ENCODE assay signal across 16 mouse cellular contexts in the genomic region with DNA sequence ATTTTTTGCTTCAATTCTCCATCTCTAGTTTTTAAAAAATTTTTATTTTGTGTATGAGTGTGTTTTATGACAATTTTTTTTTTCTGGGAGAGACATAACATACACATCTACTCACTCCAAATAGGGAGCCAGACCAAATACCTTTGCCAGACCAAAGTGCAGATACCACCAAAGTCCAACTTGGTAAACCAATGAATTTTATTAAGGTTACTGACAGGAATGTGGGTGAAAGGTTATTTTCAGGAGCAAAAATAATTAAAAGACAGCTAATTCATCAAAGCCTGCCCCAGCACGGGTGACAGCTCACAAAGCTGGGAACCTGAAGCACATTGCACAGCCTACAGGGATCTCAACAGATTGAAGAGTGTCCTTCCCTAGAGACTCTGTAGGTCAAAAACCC.
"Had no signal": no experiment of that assay in that cellular context is flagged by ENCODE, and none has a peak within 500 bp of the region (broad histone marks: within the 10 kb centered on the region; RNA-seq: fewer than 3 reads in every experiment).

No protein-coding gene starts in this region.

- H3K4me2 ChIP-seq: lung, embryonic 15.5 days; midbrain, embryonic 11.5 days; midbrain, embryonic 13.5 days; midbrain, embryonic 15.5 days; neural tube, embryonic 12.5 days; stomach, embryonic 15.5 days had no signal

- H3K36me3 ChIP-seq: lung, embryonic 15.5 days; midbrain, embryonic 13.5 days; midbrain, embryonic 15.5 days; neural tube, embryonic 12.5 days; stomach, embryonic 15.5 days had no signal

- H3K4me1 ChIP-seq: midbrain, embryonic 13.5 days; midbrain, embryonic 15.5 days; stomach, embryonic 15.5 days had no signal

- H3K9ac ChIP-seq: lung, embryonic 15.5 days; midbrain, embryonic 13.5 days; midbrain, embryonic 15.5 days; neural tube, embryonic 12.5 days; stomach, embryonic 15.5 days had no signal

- H3K4me3 ChIP-seq: lung, embryonic 15.5 days; megakaryocyte, embryonic 14.5 days; midbrain, embryonic 13.5 days; midbrain, embryonic 15.5 days; neural tube, embryonic 12.5 days; stomach, embryonic 15.5 days had no signal

- H3K27me3 ChIP-seq: lung, embryonic 15.5 days; megakaryocyte, embryonic 14.5 days; midbrain, embryonic 15.5 days; neural tube, embryonic 12.5 days; stomach, embryonic 15.5 days had no signal

- H3K9me3 ChIP-seq: lung, embryonic 15.5 days; midbrain, embryonic 13.5 days; midbrain, embryonic 15.5 days; neural tube, embryonic 12.5 days; stomach, embryonic 15.5 days had no signal

- DNase-seq: lung, postnatal 14 days; lung, postnatal 36 days; right cerebral cortex, postnatal 14 days; thymus, adult 2 months; thymus, postnatal 25 days; thymus, postnatal 4 days had no signal

- ATAC-seq: lung, postnatal 0 days; midbrain, embryonic 13.5 days; midbrain, embryonic 15.5 days had no signal

- H3K27ac ChIP-seq: lung, embryonic 15.5 days; macrophage; midbrain, embryonic 13.5 days; midbrain, embryonic 15.5 days; neural tube, embryonic 12.5 days; stomach, embryonic 15.5 days; stomach, postnatal 0 days had no signal
